Mouse (Mus musculus) myocyte (in vitro differentiated cells): Measurements from ENCODE around the gene Slc15a3.

Experiments
- MYOG ChIP-seq, 3 experiments: IDR thresholded peaks; one replicate each; pipeline ENCODE4 v1.6.1; 2011; ENCODE audit warnings: control low read depth in 2 of 3, low read depth in 2 of 3, mild to moderate bottlenecking in 2 of 3; ENCODE audit not compliant: insufficient read length in 2 of 3, control insufficient read depth in 1 of 3, insufficient read depth in 1 of 3
- POLR2A ChIP-seq: IDR thresholded peaks from one replicate; pipeline ENCODE4 v1.6.1; 2011; ENCODE audit warnings: low read depth, mild to moderate bottlenecking, control low read depth, moderate library complexity; ENCODE audit not compliant: insufficient read length
- POLR2AphosphoS2 ChIP-seq: IDR thresholded peaks from one replicate; pipeline ENCODE4 v1.6.1; 2011; ENCODE audit warnings: low read depth, control low read depth; ENCODE audit not compliant: insufficient read length

DNA sequence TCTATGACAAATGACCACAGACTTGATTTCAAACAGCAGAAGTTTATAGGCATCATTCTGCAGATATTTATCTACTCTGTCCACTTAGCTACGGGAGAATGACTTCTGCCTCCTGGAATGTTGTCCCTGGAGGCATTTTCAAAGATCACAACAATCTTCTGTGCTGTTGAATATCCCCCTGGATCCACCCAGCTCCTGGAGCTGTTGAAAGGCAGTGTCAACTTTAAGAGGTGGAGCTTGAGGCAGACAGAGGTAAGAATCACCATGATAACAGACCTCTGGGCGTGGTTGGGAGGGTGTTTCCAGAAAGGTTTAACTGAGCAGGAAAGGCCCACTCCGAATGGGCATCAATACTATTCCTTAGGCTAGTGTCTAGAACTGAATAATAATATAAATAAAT lies 3.9 kb upstream of the Slc15a3 start:
- TF ChIP-seq MYOG (IDR thresholded peaks at IDR 0.05; ENCODE audit: control insufficient read depth in 1 of 3, insufficient read depth in 1 of 3, insufficient read length in 2 of 3, low read depth in 2 of 3) (no peak), POLR2A (no peak), POLR2AphosphoS2 (no peak)
